Mouse (Mus musculus) adrenal gland (tissue): ENCODE results near the gene Cpm.

Experiments used
- intact Hi-C: fragments of 180-260 bp; cut with DNase I; formaldehyde crosslinking; loops from one replicate; pipeline ENCODE4 v1.15.1; 2025

Cpm gene

DNA sequence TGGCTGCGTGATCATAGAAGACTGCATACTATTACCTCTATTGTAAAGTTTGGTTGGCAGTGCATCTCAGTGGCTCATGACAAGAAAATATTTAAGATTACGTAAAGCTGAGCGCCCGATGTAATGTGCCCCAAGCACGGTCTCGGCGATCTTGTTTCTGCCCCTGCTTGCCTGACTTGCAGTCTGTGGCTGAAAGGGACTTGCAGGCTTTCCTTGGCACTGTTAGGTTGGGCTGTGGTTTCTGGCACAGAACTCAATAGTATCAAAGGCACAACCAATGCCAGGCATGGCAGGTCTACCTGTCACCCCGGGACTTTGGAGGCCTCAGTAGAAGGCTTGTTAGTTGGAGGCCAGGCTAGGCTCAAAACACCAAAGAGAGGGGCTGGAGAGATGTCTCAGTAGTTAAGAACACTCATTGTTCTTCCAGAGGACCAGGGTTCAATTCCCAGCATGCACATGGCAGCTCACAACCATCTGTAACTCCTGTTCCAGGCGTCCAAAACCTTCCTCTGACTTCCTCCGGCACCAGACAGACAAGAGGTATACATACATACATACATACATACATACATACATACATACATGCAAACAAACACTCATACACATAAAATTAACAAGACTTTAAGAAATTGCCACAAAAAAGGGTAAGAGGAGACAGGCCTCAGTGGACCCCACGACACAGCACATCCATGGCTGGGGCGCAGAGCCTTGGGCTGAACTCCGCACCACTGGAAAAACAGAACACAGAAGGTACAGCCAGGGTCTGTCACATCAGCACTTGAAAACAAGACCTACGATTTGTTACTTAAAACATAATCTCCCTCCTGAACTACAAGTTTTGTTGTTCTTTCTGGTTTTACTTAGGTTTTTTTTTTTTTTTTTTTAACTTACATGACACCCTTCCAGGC is 29.5 kb downstream of the Cpm start:
- intact Hi-C loops = no loop called here

DNA sequence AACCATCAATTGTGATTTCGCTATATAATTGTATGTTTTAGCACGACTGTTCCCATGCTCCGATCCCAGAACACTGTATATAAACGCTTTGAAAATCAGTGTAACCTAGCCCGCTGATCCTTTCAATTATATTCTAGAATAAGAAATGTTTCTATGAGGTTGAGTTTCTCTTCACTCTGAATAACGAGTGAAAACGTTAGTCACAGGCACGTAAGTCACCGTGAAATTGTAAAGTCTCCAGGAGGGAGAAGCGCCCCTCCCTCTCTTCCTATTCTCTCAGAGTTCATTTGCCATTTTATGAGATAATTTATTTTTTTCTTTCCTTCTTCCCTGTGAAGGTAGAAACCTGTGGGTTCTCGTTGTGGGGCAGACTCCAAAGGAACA is 30.1 kb downstream of the Cpm start:
- intact Hi-C loops = no loop called here

- intact Hi-C loops = no loop called here
Observed at GRCm38 (mm10) chr10:117659819-117660218, 30.5 kb downstream of the Cpm start.

GRCm38 (mm10) chr10:117662316-117663055 is 33.2 kb downstream of the Cpm start:
- intact Hi-C loops = no loop called here

- intact Hi-C loops = no loop called here
Observed at GRCm38 (mm10) chr10:117663056-117663864, 34.0 kb downstream of the Cpm start.

DNA sequence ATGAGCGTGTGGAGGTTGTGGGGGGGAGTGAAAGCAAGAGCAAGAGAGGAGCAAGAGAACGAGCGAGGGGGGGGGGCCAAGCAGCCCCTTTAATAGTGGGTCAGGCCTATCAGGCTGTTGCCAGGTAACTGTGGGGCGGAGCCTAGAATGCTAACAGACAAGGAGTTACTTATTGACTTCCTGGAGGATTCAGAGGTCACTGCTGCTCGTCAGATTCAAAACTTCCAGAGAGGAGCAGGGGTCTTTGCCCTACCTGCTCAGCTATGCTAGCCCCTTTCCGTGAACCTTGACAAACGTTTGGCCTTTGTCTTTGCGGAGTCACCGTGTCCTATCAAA is 34.5 kb downstream of the Cpm start:
- intact Hi-C loops = no loop called here

- intact Hi-C loops = no loop called here
Observed at GRCm38 (mm10) chr10:117664208-117664925, 35.1 kb downstream of the Cpm start.

GRCm38 (mm10) chr10:117664926-117665209 is 35.6 kb downstream of the Cpm start:
- intact Hi-C loops = no loop called here

- intact Hi-C loops = no loop called here
Observed at GRCm38 (mm10) chr10:117665376-117666275, 36.3 kb downstream of the Cpm start.

- intact Hi-C loops = no loop called here
Observed at GRCm38 (mm10) chr10:117666361-117666760, 37.1 kb downstream of the Cpm start.

- intact Hi-C loops = no loop called here
Observed at GRCm38 (mm10) chr10:117666947-117667630, 37.8 kb downstream of the Cpm start.

GRCm38 (mm10) chr10:117667663-117668507 is 38.6 kb downstream of the Cpm start:
- intact Hi-C loops = no loop called here

DNA sequence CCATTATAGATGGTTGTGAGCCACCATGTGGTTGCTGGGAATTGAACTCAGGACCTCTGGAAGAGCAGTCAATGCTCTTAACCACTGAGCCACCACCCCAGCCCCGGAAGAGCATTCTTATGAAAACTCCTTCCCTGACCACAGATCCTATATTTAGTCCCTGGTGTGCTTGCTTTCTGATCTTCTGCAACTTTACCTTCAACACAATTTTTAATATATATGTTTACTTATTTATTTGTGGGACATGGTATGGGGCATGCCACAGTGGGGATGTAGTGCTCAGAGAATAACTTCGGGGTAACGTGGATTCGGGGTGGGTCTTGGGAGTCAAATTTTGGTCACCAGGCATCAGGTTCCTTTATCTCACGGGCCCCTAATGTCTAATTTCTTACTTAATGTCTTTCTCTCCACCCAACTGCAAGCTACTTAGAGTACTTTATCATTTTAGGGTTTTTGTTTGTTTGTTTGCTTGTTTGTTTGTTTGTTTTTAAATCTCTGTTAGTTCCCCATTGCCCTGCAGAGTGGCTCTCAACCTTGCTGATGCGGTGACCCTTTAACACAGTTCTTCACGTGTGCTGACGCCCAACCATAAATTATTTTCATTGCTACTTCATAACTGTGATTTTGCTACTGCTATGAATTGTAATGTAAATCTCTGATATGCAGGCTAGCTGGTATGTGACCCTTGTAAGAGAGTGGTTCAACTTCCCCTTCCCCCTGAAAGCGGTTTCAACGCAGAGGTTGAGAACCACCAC is 39.4 kb downstream of the Cpm start:
- intact Hi-C loops = no loop called here

- intact Hi-C loops = no loop called here
Observed at GRCm38 (mm10) chr10:117669449-117670090, 40.3 kb downstream of the Cpm start.

DNA sequence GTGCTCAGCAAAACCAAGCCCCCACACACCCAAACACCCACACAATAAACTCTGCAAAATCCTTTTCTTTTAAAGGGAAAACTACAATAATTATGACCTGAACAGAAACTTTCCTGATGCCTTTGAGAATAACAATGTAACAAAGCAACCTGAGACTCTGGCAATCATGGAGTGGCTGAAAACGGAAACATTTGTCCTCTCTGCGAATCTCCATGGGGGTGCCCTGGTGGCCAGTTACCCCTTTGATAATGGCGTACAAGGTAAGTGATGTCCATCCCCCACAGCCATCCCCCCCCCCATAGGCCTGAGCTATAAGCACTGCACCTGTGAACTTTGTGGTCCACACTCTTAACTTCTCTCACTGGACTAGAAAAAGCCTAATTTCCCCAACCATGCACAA is 40.8 kb downstream of the Cpm start:
- intact Hi-C loops = no loop called here

GRCm38 (mm10) chr10:117670791-117671190 is 41.5 kb downstream of the Cpm start:
- intact Hi-C loops = no loop called here

DNA sequence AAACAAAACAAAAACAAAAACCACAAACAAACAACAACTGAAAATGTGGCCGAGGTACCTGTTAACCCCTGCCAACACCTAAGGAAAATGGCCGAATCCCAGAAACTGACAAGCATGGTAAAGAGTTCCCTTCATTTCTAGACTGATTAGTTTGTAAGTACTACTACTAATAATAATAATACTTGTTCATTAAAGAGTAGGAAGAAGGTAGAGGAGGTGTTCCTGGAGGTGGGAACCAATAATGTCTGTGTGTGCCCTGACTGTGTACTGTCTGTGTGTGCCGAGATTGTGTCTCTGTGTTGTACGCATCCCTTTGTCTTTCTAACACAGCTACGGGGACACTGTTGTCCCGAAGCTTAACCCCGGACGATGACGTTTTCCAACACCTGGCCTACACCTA is 42.0 kb downstream of the Cpm start:
- intact Hi-C loops = no loop called here
